Mouse (Mus musculus) left cerebral cortex, postnatal 4 days (tissue): ENCODE measurements around the gene Lpar2. TPM values are rescaled to one million over a fixed set of nuclear protein-coding genes. Genes with fewer than 3 reads are reported as not detected.

Experiments
- DNase-seq: peaks from one replicate; pipeline ENCODE4 v3.0.0-alpha.2; 2022
- intact Hi-C: fragments of 180-260 bp; cut with DNase I; formaldehyde crosslinking; loops from one replicate; pipeline ENCODE4 v1.15.1; 2025
- total RNA-seq, 2 experiments: library from RNA; stranded (reverse); gene quantifications; 2 replicates each; pipeline ENCODE4 v1.2.3; 2021

Lpar2 gene
- 1 to 10 TPM; 7.2 to 7.7 TPM for total RNA-seq

DNA sequence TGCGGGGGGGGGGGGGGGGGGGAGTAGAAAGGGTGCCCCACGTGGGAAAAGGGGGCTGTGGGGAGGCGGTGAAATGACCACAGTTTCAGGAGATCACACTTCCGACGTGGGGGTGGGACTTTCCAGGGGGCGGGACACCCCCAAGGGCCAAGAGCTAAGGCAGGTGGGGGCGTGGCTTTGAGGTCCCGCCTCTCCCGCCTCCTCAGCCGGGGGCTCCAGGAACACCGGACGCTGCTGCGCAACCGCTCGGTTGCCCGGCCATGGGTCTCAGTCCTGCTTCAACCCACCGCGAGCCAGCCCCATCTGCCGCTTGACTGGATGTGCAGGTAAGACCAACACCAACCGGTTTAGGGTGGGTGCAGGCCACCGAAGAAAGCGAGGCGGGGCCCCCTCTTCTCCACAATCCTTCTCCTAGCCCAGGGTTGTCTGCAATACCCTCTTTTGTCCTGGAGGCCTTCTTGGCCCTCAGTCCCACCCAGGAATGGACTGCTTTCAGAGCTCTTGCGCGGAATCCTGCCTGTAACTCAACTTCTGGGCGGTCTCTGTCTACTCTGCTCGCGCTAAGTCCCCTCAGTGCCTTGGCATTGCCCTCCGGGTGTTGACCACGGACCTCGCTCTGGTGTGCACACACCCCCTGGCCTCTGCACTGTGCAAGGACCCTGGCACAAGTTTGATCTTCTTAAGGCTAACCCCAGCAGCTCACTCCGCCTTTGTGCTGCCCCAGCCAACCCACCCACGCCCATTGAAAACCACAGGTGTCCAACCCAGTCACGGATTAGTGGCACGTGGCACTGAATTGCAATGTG lies at the start of gene Lpar2:
TSS of gene Lpar2 (plus strand) at position 44 of the 806 bp plus-strand sequence.
- intact Hi-C loops = no loop called here
- peak; percentile 68 for DNase-seq

GRCm38 (mm10) chr8:69774503-69775148 lies 47.6 kb upstream of the Lpar2 start, which contains the start of gene Gm20422:
Gene Gm20422 (minus strand): TSS chr8:69774886.
- intact Hi-C loops = no loop called here

GRCm38 (mm10) chr8:69775149-69775534 lies 47.1 kb upstream of the Lpar2 start:
- intact Hi-C loops = no loop called here

More at GRCm38 (mm10) chr8:69774503-69775148, 47.6 kb upstream of the Lpar2 start, which contains the start of gene Gm20422:
- DNase-seq = peak; percentile 88

DNA sequence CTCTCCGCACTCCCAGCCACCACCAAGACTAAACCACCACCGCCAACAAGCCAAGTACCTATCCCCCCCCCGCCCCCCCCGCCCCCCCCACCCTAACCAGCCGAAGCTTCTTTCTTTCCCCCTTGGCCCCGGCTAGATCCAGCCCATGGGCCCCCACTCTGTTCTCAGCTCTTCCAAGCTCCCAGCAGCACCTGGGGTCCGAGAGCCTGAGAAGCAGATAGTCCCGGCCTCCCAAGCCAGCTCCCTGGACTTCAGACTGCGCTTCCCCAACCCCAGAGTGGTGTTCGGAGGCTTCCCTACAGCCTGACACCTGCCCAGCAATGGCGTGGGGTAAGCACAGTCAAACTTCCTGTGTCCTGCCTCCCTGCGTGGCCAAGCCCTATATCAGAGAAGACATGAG lies 45.1 kb upstream of the Lpar2 start:
- intact Hi-C loops = no loop called here
- no peak for DNase-seq

More at GRCm38 (mm10) chr8:69775149-69775534, 47.1 kb upstream of the Lpar2 start:
- DNase-seq = no peak

DNA sequence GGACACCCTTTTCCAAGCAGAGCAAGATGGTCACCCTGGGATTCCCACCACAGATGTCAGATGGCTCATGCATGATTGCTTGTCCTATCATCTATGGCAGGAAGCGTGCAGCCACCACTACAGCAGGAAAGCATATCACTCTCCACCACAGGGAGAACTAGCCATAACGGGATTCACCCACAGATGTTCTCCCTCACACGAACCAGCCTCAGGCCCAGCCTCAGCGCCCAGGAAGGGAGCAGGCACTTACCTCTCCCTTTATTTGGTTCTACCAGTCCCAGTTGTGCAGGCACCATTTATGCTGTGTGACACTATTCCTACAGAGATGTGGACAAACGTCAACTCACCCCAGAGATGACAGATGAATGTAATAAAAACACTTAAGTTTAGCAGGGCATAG lies 33.1 kb upstream of the Lpar2 start:
- DNase-seq = no peak

DNA sequence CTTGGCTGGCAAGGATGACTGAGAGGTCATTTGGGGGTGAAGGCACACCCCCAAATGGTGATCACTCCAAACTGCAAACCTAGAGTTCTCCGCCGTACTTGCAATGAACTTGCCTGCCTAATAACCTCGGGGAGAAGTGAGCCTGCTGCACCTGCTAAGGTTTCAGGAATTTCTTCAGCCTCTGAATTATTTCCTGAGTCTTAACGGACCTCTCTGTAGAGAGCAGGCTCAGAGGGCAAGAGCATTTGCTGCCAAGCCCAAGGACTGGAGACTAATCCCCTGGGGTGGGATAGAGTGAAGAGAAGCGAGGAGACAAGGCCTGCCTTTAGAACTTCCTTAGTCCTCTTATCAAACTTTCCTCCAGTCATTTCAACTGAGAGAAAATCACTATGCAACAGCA lies 32.5 kb upstream of the Lpar2 start:
- intact Hi-C loops = no loop called here
- DNase-seq = no peak

More for the DNA sequence above, 33.1 kb upstream of the Lpar2 start:
- intact Hi-C loops = no loop called here

DNA sequence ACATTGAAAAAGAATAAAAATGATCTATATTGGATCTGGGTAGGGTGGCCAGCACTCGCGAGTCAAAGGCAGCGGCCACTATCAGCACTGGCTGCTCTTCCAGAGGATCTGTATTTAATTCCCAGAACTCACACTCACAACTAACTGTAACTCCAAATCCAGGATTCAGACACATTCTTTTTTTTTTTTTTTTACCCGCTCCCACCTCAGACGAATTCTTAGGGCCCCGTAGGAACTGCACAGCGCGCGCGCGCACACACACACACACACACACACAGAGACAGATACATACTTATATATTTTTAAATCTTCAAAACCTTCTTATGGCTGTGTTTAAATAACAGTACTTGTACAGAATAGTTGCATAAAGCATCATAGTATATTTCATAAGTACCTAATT lies 31.9 kb upstream of the Lpar2 start:
- DNase-seq = no peak

DNA sequence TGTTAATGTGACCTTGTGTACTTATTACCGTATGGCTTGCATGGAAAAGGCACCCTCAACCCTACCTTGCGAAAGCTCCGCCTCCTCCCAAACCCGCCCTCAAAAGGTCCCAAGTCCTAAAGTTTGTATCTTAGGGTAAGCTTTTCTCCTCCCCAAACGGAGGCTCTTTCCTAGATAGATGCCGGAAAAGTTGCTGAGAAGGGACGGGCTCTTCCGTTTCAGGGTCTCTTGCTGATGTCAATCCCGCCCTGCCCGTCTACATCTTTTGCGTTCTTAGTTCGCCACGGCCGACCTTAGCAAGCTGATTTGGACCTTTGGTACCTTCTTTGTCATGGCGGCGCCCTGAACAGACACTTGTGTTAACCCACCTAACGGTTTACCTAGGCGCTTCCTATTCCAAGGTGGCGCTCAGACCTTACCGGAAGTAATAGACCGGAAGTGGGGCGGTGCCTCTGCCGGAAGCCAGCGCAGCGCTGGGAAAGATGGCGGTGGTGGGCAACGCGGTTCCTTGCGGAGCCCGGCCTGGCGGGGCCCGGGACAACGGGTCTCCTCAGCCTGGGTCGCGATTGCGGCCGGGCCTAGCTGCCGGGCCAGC lies 31.4 kb upstream of the Lpar2 start, which contains the start of the genes Atp13a1 and Zfp866:
TSS of gene Atp13a1 (plus strand) at position 391 of the 595 bp plus-strand sequence.
TSS of gene Zfp866 (minus strand) at position 406 of the 595 bp plus-strand sequence.
- intact Hi-C loops = no loop called here
- DNase-seq = peak; percentile 88

More for the DNA sequence above, 31.9 kb upstream of the Lpar2 start:
- intact Hi-C loops = no loop called here

DNA sequence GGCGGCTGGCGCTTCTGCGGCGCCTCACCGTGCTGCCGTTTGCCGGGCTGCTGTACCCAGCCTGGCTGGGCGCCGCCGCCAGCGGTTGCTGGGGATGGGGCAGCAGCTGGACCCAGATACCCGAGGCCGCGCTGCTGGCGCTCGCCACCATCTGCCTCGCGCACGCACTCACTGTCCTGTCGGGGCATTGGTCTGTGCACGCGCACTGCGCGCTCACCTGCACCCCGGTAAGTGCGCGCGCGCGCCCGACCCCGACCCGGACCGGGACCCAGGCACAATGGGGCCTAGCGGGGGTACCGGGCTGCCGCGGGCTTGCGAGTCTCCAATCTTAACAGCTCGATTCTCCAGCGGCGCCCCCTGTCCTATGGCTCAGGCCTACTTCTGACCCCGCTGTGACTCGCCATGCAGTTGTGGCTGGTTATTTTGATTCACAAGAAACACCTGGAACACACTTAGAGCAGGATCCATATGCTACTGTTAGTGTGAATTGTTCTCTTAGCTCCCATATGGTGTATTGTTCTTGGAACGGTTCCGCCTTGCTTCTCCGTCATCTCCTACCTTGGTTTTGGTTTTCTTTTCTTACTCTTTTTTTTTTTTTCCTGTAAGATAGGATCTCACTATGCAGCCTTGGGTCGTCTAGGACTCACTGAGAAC lies 30.7 kb upstream of the Lpar2 start:
- peak; percentile 54 for DNase-seq
- intact Hi-C loops = no loop called here

GRCm38 (mm10) chr8:69793666-69794065 lies 28.6 kb upstream of the Lpar2 start:
- DNase-seq = no peak
- intact Hi-C loops = no loop called here

DNA sequence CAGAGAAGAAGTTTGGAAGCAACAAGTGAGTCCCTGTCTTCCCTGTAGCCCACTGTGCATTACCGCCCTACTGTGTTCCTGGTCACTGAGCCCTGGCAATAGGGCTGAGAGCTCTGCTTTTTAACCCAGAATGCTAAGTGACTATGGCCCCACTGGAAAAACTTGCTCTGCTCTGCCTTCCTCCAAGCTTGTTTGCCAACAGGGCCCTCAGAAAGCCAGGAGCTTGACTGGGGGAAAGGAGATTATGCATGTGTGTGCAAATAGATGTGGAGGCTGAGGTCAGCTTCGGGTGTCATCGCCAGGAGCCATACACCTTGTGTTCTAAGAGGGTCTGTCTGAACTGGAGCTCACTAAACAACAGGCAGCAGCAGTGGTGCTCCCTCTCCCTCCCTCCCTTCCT lies 28.1 kb upstream of the Lpar2 start:
- DNase-seq = no peak
- intact Hi-C loops = no loop called here

DNA sequence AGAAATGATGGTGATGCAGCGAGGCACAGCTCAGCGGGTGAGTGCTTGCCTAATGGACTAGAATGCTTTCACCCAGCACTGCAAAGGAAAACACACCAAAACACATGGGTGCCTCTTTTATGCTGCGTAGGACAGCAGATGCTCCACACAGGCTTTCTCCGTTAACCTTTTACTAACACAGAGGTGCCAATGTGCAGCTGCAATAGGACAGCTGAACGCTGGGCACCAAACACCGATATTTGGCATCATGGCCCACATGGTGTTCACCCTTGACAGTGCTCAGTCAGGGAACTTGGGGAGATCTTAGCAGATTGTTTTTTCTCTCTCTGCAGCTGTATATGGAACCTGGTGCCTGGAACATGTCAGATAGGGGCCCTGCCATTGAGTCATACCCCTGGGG lies 27.3 kb upstream of the Lpar2 start:
- intact Hi-C loops = no loop called here
- DNase-seq = no peak

- no peak for DNase-seq
These were observed 25.4 kb upstream of the Lpar2 start for GRCm38 (mm10) chr8:69796721-69797345.

DNA sequence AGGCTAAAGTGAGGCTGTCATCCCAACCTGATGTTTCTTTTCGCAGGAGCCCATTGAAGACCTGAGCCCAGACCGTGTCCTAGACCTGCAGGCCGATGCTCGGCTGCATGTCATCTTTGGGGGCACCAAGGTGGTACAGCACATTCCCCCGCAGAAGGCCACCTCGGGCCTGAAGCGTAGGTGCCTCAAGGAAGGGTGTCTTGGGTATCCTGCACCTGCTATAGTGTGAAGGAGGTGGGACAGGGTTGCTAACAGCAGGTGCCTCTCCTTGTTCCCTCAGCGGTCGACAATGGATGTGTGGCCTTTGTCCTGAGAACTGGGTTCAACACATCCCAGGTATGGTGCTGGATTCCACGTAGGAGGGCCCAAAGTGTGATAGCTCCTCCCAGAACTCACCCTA lies 24.6 kb upstream of the Lpar2 start:
- no peak for DNase-seq
- intact Hi-C loops = no loop called here

More at GRCm38 (mm10) chr8:69796721-69797345, 25.4 kb upstream of the Lpar2 start:
- intact Hi-C loops = no loop called here

DNA sequence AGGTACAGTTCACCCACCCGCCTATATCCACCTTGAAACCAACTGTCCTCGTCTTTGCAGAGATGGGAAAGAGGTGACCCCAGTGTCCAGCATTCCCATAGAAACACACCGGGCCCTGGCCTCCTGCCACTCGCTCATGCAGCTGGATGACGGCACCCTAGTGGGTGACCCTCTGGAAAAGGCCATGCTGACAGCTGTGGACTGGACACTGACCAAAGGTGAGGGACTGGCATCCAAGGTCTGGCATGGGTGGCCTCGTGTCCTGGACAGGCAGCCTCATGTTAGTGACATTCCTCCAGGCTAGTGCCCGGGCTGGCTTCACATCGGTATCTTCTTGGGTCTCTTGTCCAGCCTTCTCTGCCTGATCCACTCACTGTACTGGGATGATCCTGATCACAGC lies 23.0 kb upstream of the Lpar2 start:
- DNase-seq = no peak
- intact Hi-C loops = no loop called here

DNA sequence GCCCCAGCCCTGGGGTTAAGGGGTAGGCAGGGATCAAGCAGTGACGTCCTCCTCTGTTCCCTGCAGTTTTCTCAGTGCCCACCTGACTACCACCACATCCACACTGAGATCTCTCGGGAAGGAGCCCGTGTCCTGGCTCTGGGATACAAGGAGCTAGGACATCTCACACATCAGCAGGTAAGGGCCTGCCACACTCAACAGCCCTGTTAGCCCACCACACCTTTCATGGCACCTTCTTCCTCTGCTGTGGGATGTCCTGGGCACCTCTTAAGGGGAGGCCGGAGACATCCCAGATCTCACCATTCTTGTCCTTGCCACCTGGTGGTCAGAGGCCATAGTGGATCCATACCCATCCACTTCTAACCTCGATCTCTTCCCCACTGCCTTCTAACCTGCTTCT lies 22.3 kb upstream of the Lpar2 start:
- no peak for DNase-seq
- intact Hi-C loops = no loop called here

DNA sequence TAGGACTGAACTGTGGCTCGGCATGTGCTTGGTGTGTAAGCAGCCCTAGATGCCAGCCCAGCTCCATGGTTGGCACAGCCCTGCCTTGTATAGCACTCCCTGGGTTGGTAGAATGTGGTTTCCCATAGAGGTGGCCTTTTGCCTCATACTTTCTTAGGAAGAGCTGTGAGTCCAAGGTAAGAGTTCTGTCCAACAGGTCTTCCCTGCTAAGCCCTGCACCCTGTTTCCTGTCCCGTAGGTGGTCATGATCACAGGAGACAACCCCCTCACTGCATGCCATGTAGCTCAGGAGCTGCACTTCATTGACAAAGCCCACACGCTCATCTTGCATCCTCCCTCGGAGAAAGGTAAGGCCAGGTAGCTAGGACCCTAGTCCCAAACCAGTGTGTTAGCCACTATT lies 20.4 kb upstream of the Lpar2 start:
- no peak for DNase-seq

DNA sequence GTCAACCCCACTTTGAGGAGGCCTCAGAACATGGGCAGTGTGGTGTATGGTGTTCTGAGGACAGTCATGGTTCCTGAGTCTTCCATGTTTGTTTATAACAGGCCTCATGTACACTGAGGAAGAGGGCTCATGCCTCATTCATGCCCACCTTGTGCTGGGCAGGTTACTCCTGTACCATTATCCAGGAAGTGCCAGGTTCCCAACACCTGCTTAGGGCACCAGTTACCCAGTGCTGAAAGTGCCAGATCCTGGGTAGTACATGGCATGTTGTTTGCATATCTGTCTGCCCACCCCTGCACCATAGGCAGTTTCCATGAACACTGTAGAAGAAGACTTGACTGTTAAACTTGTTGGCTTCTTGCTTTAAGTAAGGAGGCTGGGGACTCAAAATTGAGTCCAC lies 20.0 kb upstream of the Lpar2 start:
- intact Hi-C loops = no loop called here
- DNase-seq = no peak

More for the DNA sequence above, 20.4 kb upstream of the Lpar2 start:
- intact Hi-C loops = no loop called here

DNA sequence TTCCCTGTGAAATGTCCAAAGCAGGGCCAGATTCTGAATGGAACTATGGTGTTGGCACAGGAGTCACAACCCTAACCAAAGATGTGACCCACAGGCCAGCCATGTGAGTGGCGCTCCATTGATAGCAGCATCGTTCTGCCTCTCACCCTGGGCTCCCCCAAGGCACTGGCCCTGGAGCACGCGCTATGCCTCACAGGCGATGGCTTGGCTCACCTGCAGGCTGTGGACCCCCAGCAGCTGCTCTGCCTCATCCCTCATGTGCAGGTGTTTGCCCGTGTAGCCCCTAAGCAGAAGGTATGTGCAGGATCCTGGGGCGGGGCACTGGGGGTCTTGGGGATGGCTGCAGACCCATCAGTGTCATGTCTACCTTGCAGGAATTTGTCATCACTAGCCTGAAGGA lies 18.9 kb upstream of the Lpar2 start:
- intact Hi-C loops = no loop called here
- no peak for DNase-seq

DNA sequence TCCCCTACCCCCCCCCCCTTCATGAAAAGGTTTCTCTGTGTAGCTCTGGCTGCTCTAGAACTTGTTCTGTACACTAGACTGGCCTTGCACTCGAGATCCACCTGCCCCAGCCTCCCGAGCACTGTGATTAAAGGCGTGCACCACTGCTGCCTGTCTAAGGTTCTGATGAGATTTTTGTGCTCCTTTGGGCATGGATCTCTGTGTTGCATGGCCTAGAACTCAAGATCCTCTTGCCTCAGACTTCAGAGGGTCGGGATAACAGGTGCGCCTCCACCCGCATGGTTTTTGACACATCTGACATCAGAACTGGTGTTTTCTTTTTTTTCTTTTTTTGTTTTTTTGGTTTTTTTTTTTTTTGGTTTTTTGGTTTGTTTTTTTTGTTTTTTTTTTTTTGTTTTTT lies 17.7 kb upstream of the Lpar2 start:
- no peak for DNase-seq
- intact Hi-C loops = no loop called here
